Mouse (Mus musculus): ENCODE measurements at regions not wholly inside any gene's neighbourhood (a gene's known extent, or its start where the extent isn't known, plus 50 kb on each side); places are given as distances from the start of the nearest gene placed in this dataset.

GRCm38 (mm10) chr2:148107607-148108115, 60.9 kb upstream of the Foxa2 start:
- DNase-seq: no peak

- no peak for DNase-seq
These were observed 63.4 kb upstream of the Foxa2 start for GRCm38 (mm10) chr2:148110149-148110548.

DNA sequence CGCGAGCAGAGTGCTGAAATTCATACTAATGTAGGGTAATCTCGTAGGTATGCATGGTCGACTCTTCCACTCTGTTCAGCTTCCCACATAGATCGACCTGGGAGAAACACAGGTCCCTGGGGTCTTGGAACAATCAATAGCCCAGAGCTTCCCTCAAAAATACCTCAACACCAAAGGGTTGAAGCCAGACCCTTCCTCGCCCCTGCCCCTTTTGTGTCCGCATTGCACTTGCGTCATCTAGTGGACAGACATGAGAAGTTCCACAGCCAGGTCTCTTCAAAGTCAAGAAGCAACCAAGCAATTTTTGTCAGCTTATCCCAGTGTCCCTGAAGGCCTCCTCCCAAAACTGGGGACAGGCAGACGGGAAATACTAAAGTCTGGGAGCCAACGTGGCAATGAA, 65.1 kb upstream of the Foxa2 start:
- DNase-seq: no peak

DNA sequence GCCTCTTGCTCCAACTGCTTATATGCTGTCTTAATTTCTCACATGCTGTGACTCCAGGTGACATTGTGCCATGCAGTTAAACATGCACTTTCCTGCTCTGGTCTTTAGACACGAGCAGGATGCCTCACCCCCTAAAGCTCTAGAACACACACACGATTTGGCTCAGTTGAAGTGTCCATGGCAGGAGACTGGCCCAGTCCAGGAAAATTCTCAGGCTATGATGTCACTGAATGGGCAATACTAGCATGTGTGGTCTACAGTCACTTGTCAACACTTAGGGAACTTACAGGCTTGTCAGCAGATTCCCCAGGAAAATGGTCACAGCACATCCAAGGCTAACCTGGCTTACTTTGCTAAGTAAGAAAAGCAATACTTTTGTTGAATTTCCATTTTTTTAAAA, 66.4 kb upstream of the Foxa2 start:
- DNase-seq: no peak

GRCm38 (mm10) chr2:148114600-148114999, 67.8 kb upstream of the Foxa2 start:
- no peak for DNase-seq

- no peak for DNase-seq
These were observed 69.4 kb upstream of the Foxa2 start for GRCm38 (mm10) chr2:148116033-148116790.

DNA sequence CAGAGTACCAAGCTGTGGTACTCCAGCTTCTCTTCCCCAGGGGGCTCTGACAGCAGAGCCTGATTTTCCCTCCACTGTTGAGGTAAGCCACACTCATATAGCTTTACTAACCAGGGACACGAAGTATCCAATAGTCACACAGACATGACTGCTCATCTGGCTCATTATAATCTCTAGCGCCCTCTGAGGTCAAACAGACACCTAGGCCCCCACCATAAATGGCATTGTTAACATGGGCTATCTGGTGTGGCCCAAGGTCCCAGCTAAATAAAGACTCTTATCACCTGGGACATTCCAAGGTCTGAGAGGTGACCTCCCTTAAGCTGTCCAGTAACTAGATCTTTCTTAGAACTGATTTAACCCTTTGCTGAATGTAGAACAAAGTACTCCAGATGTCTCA, 70.7 kb upstream of the Foxa2 start:
- DNase-seq: no peak

GRCm38 (mm10) chr2:148121885-148122876, 75.4 kb upstream of the Foxa2 start:
- peak; percentile 26 for DNase-seq

- DNase-seq: no peak
These were observed 77.0 kb upstream of the Foxa2 start for GRCm38 (mm10) chr2:148123780-148124179.

- DNase-seq: no peak
These were observed 87.0 kb upstream of the Foxa2 start for GRCm38 (mm10) chr2:148133811-148134210.

GRCm38 (mm10) chr2:148141936-148142335, 95.2 kb upstream of the Foxa2 start:
- DNase-seq: no peak

GRCm38 (mm10) chr2:148144816-148145215, 98.0 kb upstream of the Foxa2 start:
- DNase-seq: no peak

- no peak for DNase-seq
These were observed 101.5 kb upstream of the Foxa2 start for GRCm38 (mm10) chr2:148148272-148148671.

- no peak for DNase-seq
These were observed 102.7 kb upstream of the Foxa2 start for GRCm38 (mm10) chr2:148149426-148149825.

- no peak for DNase-seq
These were observed 106.9 kb upstream of the Foxa2 start for GRCm38 (mm10) chr2:148153513-148154271.

DNA sequence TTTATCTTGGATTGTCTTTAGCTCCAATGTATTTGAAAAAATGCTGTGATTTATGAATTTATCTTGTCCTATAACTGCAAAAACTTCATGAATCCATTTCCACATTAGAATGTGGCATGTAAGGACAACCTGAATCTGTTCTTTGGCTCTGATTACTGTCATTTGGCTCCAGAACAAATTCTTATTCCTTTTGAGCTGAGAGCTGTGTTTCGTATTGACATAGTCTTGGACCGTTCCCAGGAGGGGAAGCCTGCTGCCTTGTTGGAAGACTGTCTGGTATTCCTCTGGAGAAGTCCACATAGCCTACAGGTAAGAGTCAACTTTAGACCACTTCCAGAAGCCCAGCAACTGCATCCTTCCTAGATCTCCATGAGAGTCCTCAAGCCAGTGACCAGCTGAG, 109.4 kb upstream of the Foxa2 start:
- DNase-seq: no peak

DNA sequence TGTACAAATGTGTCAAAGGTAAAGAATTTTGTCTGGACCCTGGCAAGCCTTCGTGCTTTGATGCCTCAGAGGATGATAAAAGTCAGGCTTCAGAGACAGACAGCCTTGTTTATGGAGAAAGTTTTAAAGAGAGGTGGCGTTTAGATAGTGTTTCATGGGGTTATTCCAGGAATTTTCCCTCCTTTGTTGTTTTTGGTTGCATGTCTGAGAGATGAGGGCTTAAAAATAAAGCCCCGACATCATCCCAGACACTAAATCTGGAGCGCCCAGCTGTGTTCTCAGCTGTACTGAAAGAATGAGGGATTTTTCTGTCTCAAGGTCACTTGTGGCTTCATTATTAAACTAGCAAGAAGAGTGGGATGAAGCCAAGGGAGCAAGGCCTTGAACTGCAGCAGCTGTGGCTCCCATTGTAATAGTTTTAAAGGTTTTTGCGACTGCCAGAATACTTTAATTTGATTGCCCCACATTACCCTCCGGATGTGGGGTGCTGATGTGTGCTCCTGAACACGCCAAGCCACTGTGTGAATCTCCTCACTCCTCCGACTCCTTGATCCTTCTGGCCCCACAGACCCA, 112.3 kb upstream of the Foxa2 start:
- DNase-seq: no peak

DNA sequence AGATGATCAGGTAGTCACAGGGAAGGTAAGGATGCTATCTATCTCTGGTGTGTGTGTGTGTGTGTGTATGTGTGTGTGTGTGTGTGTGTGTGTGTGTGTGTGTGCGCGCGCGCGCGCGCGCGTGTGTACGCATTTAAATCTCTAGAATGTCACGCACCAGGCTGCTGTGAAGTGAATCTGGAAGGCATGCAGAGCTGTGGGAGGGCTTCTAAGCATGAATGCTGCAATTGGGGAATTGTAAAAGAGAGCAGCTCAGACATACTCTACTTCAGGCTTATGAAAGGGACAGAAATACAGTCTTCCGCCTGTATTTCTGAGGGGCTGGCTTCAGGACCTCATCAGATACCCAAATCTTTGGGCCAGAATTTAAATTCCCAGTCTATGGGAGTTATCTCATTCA, 114.2 kb upstream of the Foxa2 start:
- no peak for DNase-seq

- DNase-seq: peak; percentile 62
These were observed 115.2 kb upstream of the Foxa2 start for GRCm38 (mm10) chr2:148161966-148162365.

- peak; percentile 39 for DNase-seq
These were observed 115.8 kb upstream of the Foxa2 start for GRCm38 (mm10) chr2:148162562-148162961.

GRCm38 (mm10) chr2:148171113-148171512, 124.3 kb upstream of the Foxa2 start:
- DNase-seq: no peak

DNA sequence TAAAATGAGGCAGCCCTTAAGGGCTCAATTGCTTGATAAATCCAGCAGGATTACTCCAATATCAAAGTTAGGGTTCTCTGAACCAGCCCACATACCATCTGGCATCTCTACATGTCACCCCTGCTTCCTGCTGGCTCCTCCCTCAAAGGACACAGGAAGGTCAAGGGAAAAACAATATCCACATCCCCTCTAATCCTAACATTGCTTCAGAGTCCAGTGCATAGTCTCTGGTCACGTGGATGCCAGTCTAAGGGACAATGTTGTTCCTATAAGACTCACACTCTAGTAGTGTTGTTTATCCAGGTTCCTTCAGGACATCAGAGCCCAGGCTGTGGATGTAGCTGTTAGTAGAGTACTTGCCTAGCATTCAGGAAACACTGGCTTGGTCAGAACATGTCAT, 124.9 kb upstream of the Foxa2 start:
- DNase-seq: no peak

Measured in layer of hippocampus, adult 9-11 months (tissue).